Mouse (Mus musculus): ENCODE data around the gene Frmd4a. TPM values are rescaled to one million over a fixed set of nuclear protein-coding genes. Genes with fewer than 3 reads are reported as not detected.
A peak's percentile ranks its signal among the peaks of the same experiment; 100 is the strongest.
"Not testable (repeated sequence)": the region's sequence is repeated elsewhere in the genome, so short reads cannot be mapped to it uniquely, and the experiment has no call there.

Gene Frmd4a
- total RNA-seq, 1 experiment from 2014 or later, result 27.8 TPM

GRCm38 (mm10) chr2:4252541-4253291 is 235.2 kb downstream of the Frmd4a start:
- ATAC-seq (replicated peaks in 1 of 2; ENCODE audit: insufficient read depth in 1 of 2, low FRiP score in 2 of 2, low TSS enrichment in 1 of 2, low read depth in 1 of 2, poor library complexity in 2 of 2, severe bottlenecking in 2 of 2), result no peak

GRCm38 (mm10) chr2:4253348-4253747 is 235.8 kb downstream of the Frmd4a start:
- no peak for ATAC-seq (replicated peaks in 1 of 2; ENCODE audit: insufficient read depth in 1 of 2, low FRiP score in 2 of 2, low TSS enrichment in 1 of 2, low read depth in 1 of 2, poor library complexity in 2 of 2, severe bottlenecking in 2 of 2)

- no peak for ATAC-seq (replicated peaks in 1 of 2; ENCODE audit: insufficient read depth in 1 of 2, low FRiP score in 2 of 2, low TSS enrichment in 1 of 2, low read depth in 1 of 2, poor library complexity in 2 of 2, severe bottlenecking in 2 of 2)
Observed at GRCm38 (mm10) chr2:4254083-4254482, 236.6 kb downstream of the Frmd4a start.

GRCm38 (mm10) chr2:4256242-4256641 is 238.7 kb downstream of the Frmd4a start:
- no peak for ATAC-seq (replicated peaks in 1 of 2; ENCODE audit: insufficient read depth in 1 of 2, low FRiP score in 2 of 2, low TSS enrichment in 1 of 2, low read depth in 1 of 2, poor library complexity in 2 of 2, severe bottlenecking in 2 of 2)

GRCm38 (mm10) chr2:4257604-4258003 is 240.1 kb downstream of the Frmd4a start:
- ATAC-seq (replicated peaks in 1 of 2; ENCODE audit: insufficient read depth in 1 of 2, low FRiP score in 2 of 2, low TSS enrichment in 1 of 2, low read depth in 1 of 2, poor library complexity in 2 of 2, severe bottlenecking in 2 of 2), result no peak

- ATAC-seq (replicated peaks in 1 of 2; ENCODE audit: insufficient read depth in 1 of 2, low FRiP score in 2 of 2, low TSS enrichment in 1 of 2, low read depth in 1 of 2, poor library complexity in 2 of 2, severe bottlenecking in 2 of 2), result not testable (repeated sequence)
Observed at GRCm38 (mm10) chr2:4258803-4259202, 241.3 kb downstream of the Frmd4a start.

- no peak for ATAC-seq (replicated peaks in 1 of 2; ENCODE audit: insufficient read depth in 1 of 2, low FRiP score in 2 of 2, low TSS enrichment in 1 of 2, low read depth in 1 of 2, poor library complexity in 2 of 2, severe bottlenecking in 2 of 2)
Observed at GRCm38 (mm10) chr2:4260324-4261058, 243.0 kb downstream of the Frmd4a start.

- no peak for ATAC-seq (replicated peaks in 1 of 2; ENCODE audit: insufficient read depth in 1 of 2, low FRiP score in 2 of 2, low TSS enrichment in 1 of 2, low read depth in 1 of 2, poor library complexity in 2 of 2, severe bottlenecking in 2 of 2)
Observed at GRCm38 (mm10) chr2:4262667-4263066, 245.2 kb downstream of the Frmd4a start.

GRCm38 (mm10) chr2:4267377-4267776 is 249.9 kb downstream of the Frmd4a start:
- ATAC-seq (replicated peaks in 1 of 2; ENCODE audit: insufficient read depth in 1 of 2, low FRiP score in 2 of 2, low TSS enrichment in 1 of 2, low read depth in 1 of 2, poor library complexity in 2 of 2, severe bottlenecking in 2 of 2), result no peak

- no peak for ATAC-seq (replicated peaks in 1 of 2; ENCODE audit: insufficient read depth in 1 of 2, low FRiP score in 2 of 2, low TSS enrichment in 1 of 2, low read depth in 1 of 2, poor library complexity in 2 of 2, severe bottlenecking in 2 of 2)
Observed at GRCm38 (mm10) chr2:4282777-4283176, 265.3 kb downstream of the Frmd4a start.

GRCm38 (mm10) chr2:4285693-4286291 is 268.3 kb downstream of the Frmd4a start:
- ATAC-seq (replicated peaks in 1 of 2; ENCODE audit: insufficient read depth in 1 of 2, low FRiP score in 2 of 2, low TSS enrichment in 1 of 2, low read depth in 1 of 2, poor library complexity in 2 of 2, severe bottlenecking in 2 of 2), result 0 out of 4 replicates have a peak, but pooled peaks of 1 of the 2 experiments have one; percentile 17

- ATAC-seq (replicated peaks in 1 of 2; ENCODE audit: insufficient read depth in 1 of 2, low FRiP score in 2 of 2, low TSS enrichment in 1 of 2, low read depth in 1 of 2, poor library complexity in 2 of 2, severe bottlenecking in 2 of 2), result no peak
Observed at GRCm38 (mm10) chr2:4286390-4286901, 268.9 kb downstream of the Frmd4a start.

- no peak for ATAC-seq (replicated peaks in 1 of 2; ENCODE audit: insufficient read depth in 1 of 2, low FRiP score in 2 of 2, low TSS enrichment in 1 of 2, low read depth in 1 of 2, poor library complexity in 2 of 2, severe bottlenecking in 2 of 2)
Observed at GRCm38 (mm10) chr2:4290475-4290874, 273.0 kb downstream of the Frmd4a start.

- no peak for ATAC-seq (replicated peaks in 1 of 2; ENCODE audit: insufficient read depth in 1 of 2, low FRiP score in 2 of 2, low TSS enrichment in 1 of 2, low read depth in 1 of 2, poor library complexity in 2 of 2, severe bottlenecking in 2 of 2)
Observed at GRCm38 (mm10) chr2:4291100-4291499, 273.6 kb downstream of the Frmd4a start.

- ATAC-seq (replicated peaks in 1 of 2; ENCODE audit: insufficient read depth in 1 of 2, low FRiP score in 2 of 2, low TSS enrichment in 1 of 2, low read depth in 1 of 2, poor library complexity in 2 of 2, severe bottlenecking in 2 of 2), result no peak
Observed at GRCm38 (mm10) chr2:4291671-4292070, 274.2 kb downstream of the Frmd4a start.

GRCm38 (mm10) chr2:4293726-4294125 is 276.2 kb downstream of the Frmd4a start:
- ATAC-seq (replicated peaks in 1 of 2; ENCODE audit: insufficient read depth in 1 of 2, low FRiP score in 2 of 2, low TSS enrichment in 1 of 2, low read depth in 1 of 2, poor library complexity in 2 of 2, severe bottlenecking in 2 of 2), result no peak

GRCm38 (mm10) chr2:4295641-4296040 is 278.1 kb downstream of the Frmd4a start:
- 0 out of 4 replicates have a peak, but pooled peaks of 1 of the 2 experiments have one; percentile 18 for ATAC-seq (replicated peaks in 1 of 2; ENCODE audit: insufficient read depth in 1 of 2, low FRiP score in 2 of 2, low TSS enrichment in 1 of 2, low read depth in 1 of 2, poor library complexity in 2 of 2, severe bottlenecking in 2 of 2)

- ATAC-seq (replicated peaks in 1 of 2; ENCODE audit: insufficient read depth in 1 of 2, low FRiP score in 2 of 2, low TSS enrichment in 1 of 2, low read depth in 1 of 2, poor library complexity in 2 of 2, severe bottlenecking in 2 of 2), result no peak
Observed at GRCm38 (mm10) chr2:4296881-4297280, 279.4 kb downstream of the Frmd4a start.

Data from hematopoietic stem cell, adult 5-6 weeks (primary cell).